Mouse (Mus musculus): ENCODE measurements at regions not wholly inside any gene's neighbourhood (a gene's known extent, or its start where the extent isn't known, plus 50 kb on each side); places are given as distances from the start of the nearest gene placed in this dataset.
A peak's percentile ranks its signal among the peaks of the same experiment; 100 is the strongest.
"Not testable (repeated sequence)": the region's sequence is repeated elsewhere in the genome, so short reads cannot be mapped to it uniquely, and the experiment has no call there.

DNA sequence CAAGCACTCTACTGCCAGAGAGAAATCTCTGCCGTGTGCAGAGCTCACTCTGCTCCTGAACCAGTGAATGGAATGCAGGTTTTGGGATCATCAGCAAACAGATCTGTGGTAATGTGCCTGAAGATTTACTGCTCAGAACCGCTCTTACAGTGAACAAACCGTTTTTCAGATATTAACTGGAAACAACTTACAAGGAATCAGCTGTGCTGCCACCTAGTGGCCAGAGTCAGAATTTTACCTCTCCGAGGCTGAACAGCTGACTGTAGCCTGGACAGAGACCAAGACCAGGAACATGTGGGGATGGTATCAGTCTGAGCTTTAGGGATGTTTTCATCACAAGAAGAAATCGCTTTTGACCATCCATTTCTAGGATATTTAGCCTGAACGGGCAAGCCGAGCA is 65.3 kb downstream of the Gm15023 start:
- DNase-seq, result peak; percentile 19

GRCm38 (mm10) chrX:135110866-135111265 is 66.6 kb downstream of the Gm15023 start:
- peak; percentile 26 for DNase-seq

DNA sequence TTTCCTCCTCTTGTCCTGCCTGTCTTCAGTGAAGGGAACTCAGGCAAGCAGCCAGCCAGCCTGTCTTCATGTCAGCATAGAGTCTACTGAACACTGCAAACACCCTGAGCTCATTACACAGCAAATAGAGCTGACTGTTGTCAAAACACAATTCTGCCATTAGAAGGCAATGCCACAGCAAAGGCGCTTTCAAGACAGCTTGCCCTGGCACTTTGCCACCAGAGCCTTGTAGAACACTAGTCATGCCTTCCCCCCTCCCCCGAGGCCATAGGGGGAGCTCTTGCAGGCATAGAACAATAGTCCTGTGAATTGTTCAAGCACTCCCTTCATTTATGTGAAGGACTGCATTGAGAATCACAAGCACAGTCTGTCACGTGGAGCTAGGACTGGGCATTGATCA is 75.8 kb downstream of the Gm15023 start:
- peak; percentile 26 for DNase-seq

- no peak for DNase-seq
These were observed 79.3 kb downstream of the Gm15023 start for GRCm38 (mm10) chrX:135098101-135098500.

GRCm38 (mm10) chrX:135096206-135096605 is 81.2 kb downstream of the Gm15023 start:
- DNase-seq, result no peak

DNA sequence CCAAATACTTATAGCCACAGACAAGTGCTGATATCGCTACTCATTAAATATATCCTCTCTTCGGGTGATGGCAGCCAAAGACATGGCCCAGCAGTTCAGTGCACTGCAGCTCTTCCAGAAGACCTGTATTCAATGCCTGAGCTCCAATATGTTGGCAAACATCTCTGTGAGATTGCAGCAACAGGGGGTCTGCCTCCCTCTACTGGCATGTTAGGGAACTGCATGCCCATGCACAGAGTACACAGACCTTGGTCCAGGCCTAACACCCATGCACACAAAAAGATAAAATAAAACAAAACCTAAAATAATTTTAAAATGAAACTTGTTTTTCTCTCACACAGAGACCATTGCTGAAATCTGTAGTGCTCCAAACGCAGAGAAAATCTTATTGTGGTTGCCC is 82.1 kb upstream of the Zmat1 start:
- peak; percentile 78 for DNase-seq

DNA sequence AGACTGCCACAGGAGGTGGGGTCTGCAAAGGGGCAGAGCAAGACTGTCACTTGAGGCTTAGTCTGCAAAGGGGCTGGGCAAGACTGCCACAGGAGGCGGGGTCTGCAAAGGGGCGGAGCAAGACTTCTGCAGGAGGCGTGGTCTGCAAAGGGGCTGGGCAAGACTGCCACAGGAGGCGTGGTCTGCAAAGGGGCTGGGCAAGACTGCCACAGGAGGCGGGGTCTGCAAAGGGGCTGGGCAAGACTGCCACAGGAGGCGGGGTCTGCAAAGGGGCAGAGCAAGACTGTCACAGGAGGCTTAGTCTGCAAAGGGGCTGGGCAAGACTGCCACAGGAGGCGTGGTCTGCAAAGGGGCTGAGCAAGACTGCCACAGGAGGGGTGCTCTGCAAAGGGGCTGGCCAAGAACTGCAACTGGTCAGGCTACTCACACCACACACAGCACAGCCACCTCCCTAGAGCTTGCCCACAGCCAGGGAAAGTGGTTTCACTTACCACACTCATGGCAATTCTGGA is 78.1 kb upstream of the Zmat1 start:
- DNase-seq, result peak; percentile 57

DNA sequence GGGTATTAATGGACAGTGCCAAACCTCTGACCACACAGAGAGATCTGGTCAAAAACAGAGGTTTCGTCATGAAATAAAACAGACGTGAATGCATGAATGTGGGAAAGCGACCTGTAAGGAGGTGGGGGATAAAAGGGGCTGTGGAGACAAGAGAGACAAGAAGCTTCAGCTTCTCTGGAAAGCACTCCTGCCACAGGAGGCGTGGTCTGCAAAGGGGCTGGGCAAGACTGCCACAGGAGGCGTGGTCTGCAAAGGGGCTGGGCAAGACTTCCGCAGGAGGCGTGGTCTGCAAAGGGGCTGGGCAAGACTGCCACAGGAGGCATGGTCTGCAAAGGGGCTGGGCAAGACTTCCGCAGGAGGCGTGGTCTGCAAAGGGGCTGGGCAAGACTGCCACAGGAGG is 77.6 kb upstream of the Zmat1 start:
- DNase-seq, result peak; percentile 10

DNA sequence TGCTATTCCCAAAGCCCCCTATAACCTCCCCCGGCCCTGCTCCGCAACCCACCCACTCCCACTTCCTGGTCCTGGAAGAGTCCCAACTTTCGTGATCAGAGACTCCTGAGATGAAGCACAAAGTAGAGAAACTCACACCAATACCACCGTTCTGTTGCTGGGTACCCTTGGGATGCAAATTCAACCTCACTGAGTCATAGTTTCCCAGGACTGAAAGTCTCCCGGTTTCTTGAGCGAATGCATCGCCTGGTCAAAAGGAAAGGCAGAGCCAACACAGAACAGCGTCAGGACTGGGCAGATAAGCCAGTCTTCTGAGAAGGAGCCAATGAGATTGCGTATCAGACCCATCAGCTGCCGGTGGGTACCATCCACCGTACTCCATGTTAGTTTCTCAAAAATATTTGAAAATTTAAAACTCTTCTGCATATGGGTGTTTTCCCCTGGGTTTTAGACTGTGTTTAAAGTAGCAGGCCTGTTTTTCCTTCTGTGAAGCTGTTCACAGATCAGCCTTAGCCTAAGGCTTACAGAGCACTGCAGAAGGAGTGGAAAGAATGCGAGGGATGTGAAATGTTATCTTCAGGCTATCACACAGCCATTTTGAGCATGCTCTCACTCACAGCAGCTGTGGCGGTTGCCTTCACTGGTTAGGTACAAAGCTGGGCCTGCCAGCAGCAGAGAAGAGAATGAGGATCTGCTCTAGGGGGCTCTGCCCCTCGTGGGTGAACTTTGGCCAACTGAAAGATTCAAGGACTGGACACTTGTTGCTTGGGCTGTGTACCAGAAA is 77.0 kb upstream of the Zmat1 start:
- DNase-seq, result not testable (repeated sequence)

- no peak for DNase-seq
These were observed 71.6 kb upstream of the Zmat1 start for GRCm38 (mm10) chrX:135080380-135081158.

- DNase-seq, result no peak
These were observed 70.4 kb upstream of the Zmat1 start for GRCm38 (mm10) chrX:135079388-135079787.

- DNase-seq, result no peak
These were observed 66.9 kb upstream of the Zmat1 start for GRCm38 (mm10) chrX:135075903-135076302.

- no peak for DNase-seq
These were observed 60.4 kb upstream of the Zmat1 start for GRCm38 (mm10) chrX:135069448-135069847.

DNA sequence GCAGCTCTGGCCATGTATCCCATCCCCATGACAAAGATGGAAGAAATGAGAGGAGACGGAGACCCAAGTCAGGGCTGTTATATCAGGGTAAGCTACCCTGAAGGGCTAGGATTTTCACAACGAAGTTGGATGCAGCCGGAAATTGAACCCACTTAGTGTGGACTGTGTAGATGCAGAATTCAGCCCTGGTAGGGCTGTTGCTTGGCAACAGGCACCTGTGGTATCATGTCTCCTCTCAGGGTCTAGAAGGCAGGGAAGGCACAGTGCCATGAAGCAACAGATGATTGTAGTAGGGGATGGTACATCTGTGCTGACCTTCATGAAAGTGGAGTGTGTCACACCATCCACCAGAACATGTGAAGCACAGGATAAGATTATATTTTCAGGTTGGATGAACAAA is 51.2 kb upstream of the Zmat1 start:
- DNase-seq, result no peak

GRCm38 (mm10) chrX:135058949-135059348 is 49.9 kb upstream of the Zmat1 start:
- no peak for DNase-seq

All from heart, postnatal 4 days (tissue).